Mouse (Mus musculus) liver, adult 2 months (tissue): ENCODE data around the gene Hoxc8.
A peak's percentile ranks its signal among the peaks of the same experiment; 100 is the strongest.

ENCODE experiments used
- CTCF ChIP-seq: fragments of 200-500 bp; IDR thresholded peaks from 2 replicates; pipeline ENCODE4 v1.5.1; 2011; ENCODE audit warnings: low read depth, low read length, control low read depth
- POLR2A ChIP-seq: fragments of 200-500 bp; IDR thresholded peaks from 2 replicates; pipeline ENCODE4 v1.6.1; 2011; ENCODE audit warnings: low read length, control low read depth; ENCODE audit not compliant: insufficient read depth; ENCODE audit errors: extremely low read depth

- TF ChIP-seq POLR2A (no peak), CTCF (peak; percentile 86)
Observed at GRCm38 (mm10) chr15:103013238-103013984, 23.0 kb downstream of the Hoxc8 start.
